Mouse (Mus musculus) T-helper 17 cell (primary cell): ENCODE results near the gene Ecel1.

Experiments
- in situ Hi-C, 2 experiments: fragments of 300-600 bp; cut with MboI, MseI; formaldehyde crosslinking; loops; 1 replicate in 1 of 2; 2 replicates in 1 of 2; pipeline ENCODE4 v1.15.1; 2025; ENCODE audit warnings: high pct_unique_total_duplicates in 2 of 2

Ecel1 gene

DNA sequence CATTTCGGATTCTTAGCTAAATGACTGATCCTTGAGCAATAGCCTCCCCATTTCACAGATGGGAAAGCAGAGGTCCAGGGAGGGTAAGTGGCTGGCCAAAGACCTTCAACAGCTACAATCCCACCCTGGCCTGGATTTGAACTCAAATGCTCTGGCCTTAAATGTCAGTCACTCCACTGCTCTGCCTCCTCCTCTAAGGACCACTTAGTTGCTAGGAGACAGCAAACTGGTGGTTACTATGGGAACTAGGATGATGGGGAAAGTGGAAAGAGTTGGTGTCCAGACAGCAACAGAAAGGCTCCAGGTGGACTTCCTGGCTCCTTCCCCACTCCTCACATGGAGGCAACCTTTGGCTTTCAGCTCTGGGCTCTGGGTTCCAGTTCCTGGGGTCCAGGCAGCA, 15.0 kb upstream of the Ecel1 start:
- in situ Hi-C loops, result loop anchor here (5.0 to 25.0 kb wide), 2 partner anchors 36 to 1166 kb away; no protein-coding TSS in a partner anchor

DNA sequence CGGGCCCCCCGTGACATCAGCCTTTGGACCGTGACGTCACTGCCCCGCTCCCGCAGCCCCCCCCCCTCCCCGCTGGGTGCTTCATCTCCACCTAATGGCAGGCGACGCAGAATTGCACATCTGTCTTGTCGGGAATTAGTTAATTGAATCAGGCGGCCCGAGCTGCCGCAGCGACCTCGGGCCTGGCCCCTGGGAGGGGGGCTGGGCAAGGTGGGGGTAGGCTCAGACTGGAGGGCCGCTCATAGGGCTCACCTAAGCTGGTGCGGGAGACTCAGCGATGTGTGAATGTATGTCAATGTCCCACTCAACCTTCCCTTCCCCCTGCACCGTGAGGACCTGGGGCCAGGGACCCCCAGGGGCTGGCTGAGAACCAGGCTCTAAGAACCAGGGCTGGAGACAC, 14.1 kb upstream of the Ecel1 start:
- in situ Hi-C loops, result loop anchor here (5.0 to 25.0 kb wide), 2 partner anchors 37 to 1167 kb away; no protein-coding TSS in a partner anchor

- in situ Hi-C loops, result loop anchor here in 1 of 2 experiments (25.0 kb wide), 1 partner anchor 1173 kb away; no protein-coding TSS in a partner anchor
Measured at GRCm38 (mm10) chr1:87164796-87165184, 8.5 kb upstream of the Ecel1 start.

DNA sequence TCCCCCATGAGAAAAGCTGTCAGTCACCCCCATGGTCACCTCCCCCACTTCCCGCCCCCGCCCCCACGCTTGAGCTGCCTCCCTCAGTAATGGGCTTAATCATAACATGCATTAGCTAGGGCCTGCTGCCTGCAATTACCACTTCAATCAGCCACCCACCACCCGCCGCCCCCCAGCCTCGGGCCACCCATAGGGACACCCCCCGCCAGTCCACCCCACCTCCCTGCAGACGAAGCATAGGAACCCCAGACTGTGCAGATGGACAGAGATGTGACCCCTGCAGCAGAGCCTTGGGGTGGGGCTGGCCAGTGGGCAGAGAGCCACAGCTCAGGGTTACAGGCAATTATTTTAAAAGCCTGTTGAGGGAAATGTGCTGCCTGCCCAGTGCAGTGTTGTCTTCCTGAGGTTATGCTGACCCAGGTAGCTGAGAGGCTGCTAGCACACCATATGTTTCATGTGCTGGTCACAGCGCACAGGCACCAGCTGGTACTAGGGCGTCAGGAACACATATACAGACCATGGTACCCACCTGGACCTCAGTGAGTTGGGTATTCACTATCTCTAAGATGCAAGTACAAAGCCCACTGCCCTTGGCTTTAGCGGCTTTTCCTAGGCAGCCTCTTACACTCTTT, 8.0 kb upstream of the Ecel1 start:
- in situ Hi-C loops, result loop anchor here in 1 of 2 experiments (25.0 kb wide), 1 partner anchor 1173 kb away; no protein-coding TSS in a partner anchor

GRCm38 (mm10) chr1:87159396-87159795, 3.1 kb upstream of the Ecel1 start:
- in situ Hi-C loops, result loop anchor here in 1 of 2 experiments (25.0 kb wide), 1 partner anchor 1178 kb away; no protein-coding TSS in a partner anchor

GRCm38 (mm10) chr1:87155531-87156198, 656 bp downstream of the Ecel1 start:
- in situ Hi-C loops, result loop anchor here in 1 of 2 experiments (25.0 kb wide), 1 partner anchor 1182 kb away; no protein-coding TSS in a partner anchor

- in situ Hi-C loops, result loop anchor here in 1 of 2 experiments (25.0 kb wide), 1 partner anchor 1183 kb away; no protein-coding TSS in a partner anchor
Measured at GRCm38 (mm10) chr1:87154501-87155120, 1.7 kb downstream of the Ecel1 start.

GRCm38 (mm10) chr1:87153776-87154500, 2.4 kb downstream of the Ecel1 start:
- in situ Hi-C loops, result loop anchor here in 1 of 2 experiments (25.0 kb wide), 1 partner anchor 1183 kb away; no protein-coding TSS in a partner anchor

DNA sequence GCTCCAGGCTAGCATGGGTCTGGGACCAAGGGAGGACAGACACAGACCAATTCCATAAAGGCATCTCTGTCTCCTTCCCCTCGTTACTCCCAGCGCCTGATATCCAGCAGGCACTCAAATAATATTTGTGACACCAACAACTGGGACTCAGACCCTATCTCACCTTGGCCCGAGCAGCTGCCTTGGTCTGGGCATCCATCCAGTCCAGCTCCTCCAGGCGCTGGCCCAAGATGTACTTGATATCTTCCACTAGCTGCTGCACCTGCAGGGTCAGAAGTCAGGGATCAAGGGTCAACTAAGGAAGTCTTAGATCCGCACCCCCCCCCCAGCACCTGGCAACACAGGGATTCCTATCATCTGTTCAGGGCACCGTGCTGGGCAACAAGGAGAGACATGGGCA, 5.0 kb downstream of the Ecel1 start:
- in situ Hi-C loops, result loop anchor here in 1 of 2 experiments (25.0 kb wide), 1 partner anchor 1186 kb away; no protein-coding TSS in a partner anchor

- in situ Hi-C loops, result no loop called here
Measured at GRCm38 (mm10) chr1:87149422-87149821, 6.9 kb downstream of the Ecel1 start.

- in situ Hi-C loops, result no loop called here
Measured at GRCm38 (mm10) chr1:87143141-87143540, 13.2 kb downstream of the Ecel1 start.

GRCm38 (mm10) chr1:87142456-87142855, 13.9 kb downstream of the Ecel1 start:
- in situ Hi-C loops, result no loop called here

DNA sequence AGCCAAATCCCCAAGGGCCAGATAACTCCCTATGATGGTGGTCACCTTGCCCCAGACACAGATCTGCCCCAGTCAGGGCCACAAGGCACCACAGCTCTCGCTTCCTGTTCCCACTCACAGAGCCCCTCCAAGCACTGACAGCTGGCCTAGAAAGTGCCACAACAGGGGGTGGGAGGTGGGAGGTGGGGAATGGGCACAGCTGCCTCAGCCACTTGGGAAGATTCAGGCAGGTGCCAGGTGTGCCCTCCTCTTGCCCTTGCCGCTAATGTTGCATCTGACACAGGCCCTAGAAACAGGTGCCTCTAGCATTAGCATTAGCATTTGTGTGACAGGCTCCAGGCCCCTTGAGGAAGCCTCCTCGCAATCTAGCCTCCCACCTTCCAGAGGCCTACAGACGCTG, 14.8 kb downstream of the Ecel1 start:
- in situ Hi-C loops, result no loop called here

- in situ Hi-C loops, result no loop called here
Measured at GRCm38 (mm10) chr1:87131803-87132202, 24.5 kb downstream of the Ecel1 start.

GRCm38 (mm10) chr1:87127206-87128030, 28.9 kb downstream of the Ecel1 start:
- in situ Hi-C loops, result no loop called here

GRCm38 (mm10) chr1:87124673-87125072, 31.6 kb downstream of the Ecel1 start, which contains the start of gene Akp3:
Akp3 (plus strand) TSS chr1:87124973.
- in situ Hi-C loops, result no loop called here

GRCm38 (mm10) chr1:87114784-87115183, 41.5 kb downstream of the Ecel1 start:
- in situ Hi-C loops, result no loop called here

- in situ Hi-C loops, result no loop called here
Measured at GRCm38 (mm10) chr1:87111719-87112354, 44.5 kb downstream of the Ecel1 start.

GRCm38 (mm10) chr1:87108564-87108963, 47.8 kb downstream of the Ecel1 start:
- in situ Hi-C loops, result no loop called here

DNA sequence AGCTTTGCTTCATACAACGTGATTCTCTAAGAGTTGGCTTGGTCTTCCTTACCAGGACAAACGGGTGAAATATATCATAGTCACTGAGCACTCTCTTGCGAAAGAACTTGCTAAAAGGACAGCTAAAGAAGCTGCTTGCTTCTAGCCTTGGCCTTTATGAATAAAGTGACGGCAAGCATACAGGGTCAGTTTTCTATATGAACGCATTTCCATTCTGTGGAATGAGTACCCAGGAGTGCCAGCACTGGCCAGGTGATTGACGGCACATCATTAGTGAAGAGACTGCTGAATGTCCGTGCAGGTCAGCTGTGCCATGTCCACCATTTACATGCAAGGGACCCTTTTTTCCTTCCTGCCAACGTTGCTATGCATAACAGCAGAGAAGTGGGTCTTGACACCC, 49.8 kb downstream of the Ecel1 start:
- in situ Hi-C loops, result no loop called here
